Mouse (Mus musculus) olfactory bulb, adult 2 months (tissue): ENCODE measurements around the gene Slc25a28.

ENCODE experiments used
- CTCF ChIP-seq: fragments of 200-500 bp; IDR thresholded peaks from 2 replicates; pipeline ENCODE4 v1.5.1; 2012; ENCODE audit warnings: low read depth, mild to moderate bottlenecking, low read length, moderate library complexity; ENCODE audit not compliant: insufficient read depth
- POLR2A ChIP-seq: fragments of 200-500 bp; IDR thresholded peaks from 2 replicates; pipeline ENCODE4 v1.6.1; 2012; ENCODE audit warnings: mild to moderate bottlenecking, low read depth, low read length, moderate library complexity; ENCODE audit not compliant: insufficient read depth

DNA sequence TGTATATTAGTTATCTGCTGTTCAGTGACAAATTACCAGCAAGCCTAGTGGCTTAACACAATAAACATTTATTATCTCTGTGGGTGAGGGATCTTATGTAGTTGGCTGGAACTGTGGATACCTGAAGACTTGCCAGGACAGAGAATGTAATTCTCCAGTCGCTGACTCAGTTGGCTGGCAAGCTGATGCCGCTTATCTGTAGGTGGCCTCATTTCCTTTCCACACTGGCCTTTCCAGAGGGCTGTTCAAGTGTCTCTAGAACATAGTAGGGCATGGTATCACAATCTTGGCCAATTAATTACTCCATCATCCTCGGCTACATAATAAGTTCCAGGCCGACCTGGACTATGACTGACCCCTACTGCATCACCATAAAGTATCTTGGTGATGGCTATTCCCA is 6.9 kb upstream of the Slc25a28 start:
- TF ChIP-seq POLR2A (no peak), CTCF (no peak)
